Mouse (Mus musculus) 416B (cell line): ENCODE results near the gene Utp11.

Experiments used
- DNase-seq: peaks from one replicate; pipeline ENCODE4 v3.0.0; 2011; ENCODE audit warnings: low read depth

Gene Utp11

GRCm38 (mm10) chr4:124672347-124673320 is 20.8 kb downstream of the Utp11 start:
- DNase-seq: no peak

GRCm38 (mm10) chr4:124671583-124671982 is 21.8 kb downstream of the Utp11 start:
- no peak for DNase-seq

DNA sequence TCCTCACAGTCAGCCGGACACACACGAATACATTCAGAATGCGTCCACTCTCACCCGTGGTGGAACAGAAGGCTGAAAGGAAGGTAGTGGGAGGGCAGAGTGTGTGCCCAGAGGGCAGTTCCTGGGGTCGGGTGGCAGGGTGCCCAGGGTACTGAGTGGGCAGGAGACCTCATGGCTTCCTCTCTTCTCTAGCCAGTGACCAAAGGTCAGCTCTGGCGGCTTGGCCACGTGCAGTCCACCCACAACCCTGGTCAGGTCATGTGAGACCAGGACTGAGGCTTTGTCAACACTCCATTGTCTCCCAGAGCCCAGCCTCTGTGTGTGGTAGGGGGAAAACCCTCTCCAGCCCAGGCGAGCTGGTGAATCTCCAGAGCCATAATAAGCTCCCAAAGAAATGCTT is 23.2 kb downstream of the Utp11 start:
- no peak for DNase-seq

DNA sequence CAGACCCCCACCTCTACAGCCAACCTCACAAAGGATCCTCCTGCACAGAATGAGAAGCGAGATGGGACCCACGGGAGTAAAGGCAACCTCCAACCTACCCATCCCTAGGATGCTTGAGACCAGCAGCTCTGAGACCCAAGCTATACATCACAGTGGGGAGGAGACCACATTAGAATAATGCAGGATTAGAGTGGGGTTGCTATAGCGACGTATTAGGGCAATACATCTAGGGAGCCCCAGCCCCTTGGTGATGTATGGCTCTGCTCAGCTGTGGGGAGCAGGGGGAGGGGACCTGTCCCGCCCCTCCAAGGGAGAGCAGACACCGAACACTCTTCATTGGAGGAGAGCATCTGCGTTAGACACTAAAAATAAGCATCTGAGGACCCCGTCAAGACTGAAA is 25.3 kb downstream of the Utp11 start:
- no peak for DNase-seq

DNA sequence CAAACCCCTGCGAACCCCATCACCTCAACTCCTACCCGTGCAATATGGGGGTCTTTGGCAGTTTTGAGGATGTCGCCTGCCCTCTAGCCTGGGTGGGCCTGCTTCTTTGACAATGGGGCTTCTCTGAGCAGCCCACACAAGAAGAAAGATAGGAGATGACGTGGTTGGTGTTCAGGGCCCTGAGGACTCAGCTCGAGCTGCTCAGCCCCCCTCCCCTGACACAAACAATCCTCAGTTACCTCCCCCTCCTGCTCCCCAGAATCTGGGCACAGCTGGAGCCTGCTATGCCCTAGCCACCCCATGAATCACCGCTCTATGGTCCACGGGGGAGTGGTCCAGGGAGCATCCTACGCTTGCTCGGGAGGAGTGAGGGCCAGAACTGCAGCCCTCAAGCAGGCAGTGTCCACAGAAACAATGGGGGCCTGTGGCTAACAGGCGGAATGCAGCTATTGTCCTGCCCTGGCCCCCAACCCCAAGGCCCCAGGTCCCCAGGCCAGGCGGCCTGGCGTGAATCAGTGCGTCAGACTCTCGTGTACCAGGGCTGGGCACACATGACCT is 25.8 kb downstream of the Utp11 start:
- DNase-seq: no peak

DNA sequence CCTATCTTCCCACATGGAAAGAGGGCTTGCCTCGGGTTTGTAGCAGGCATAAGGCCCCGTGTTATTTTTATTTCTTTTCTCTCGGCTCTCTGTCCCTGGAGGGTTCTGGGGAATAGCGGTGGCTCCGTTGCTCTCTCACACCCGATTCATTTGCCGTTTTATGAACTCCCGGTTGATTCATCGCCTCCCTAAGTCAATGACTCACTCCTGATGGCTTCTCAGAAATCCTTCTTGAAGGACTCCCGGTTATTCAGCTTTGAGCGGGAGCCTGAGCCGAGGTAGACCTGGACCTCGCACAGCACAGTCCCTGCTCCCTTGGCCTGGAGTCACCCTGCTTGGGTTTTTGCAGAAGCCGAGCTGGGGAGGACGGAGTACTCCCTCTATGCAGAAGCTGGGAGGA is 28.8 kb downstream of the Utp11 start:
- DNase-seq: no peak

DNA sequence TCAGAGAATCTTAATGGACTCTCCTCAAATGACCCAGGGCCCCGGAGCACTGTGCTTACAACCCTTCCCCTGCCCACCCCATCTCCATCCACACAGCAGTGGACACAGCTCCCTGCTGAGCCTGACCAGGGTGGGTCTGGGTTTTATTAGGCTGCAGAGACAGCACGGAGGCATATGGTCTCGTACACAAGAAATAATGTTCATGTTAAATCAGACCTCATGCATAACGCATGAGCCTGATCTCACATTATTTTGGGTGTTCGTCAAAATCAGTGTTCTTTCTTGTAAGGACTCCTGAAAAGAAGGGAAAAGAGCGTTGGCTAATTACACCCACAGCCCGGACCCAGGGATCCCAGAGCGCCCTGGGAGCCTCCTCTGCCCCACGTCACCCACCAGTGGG is 29.2 kb downstream of the Utp11 start:
- DNase-seq: no peak

DNA sequence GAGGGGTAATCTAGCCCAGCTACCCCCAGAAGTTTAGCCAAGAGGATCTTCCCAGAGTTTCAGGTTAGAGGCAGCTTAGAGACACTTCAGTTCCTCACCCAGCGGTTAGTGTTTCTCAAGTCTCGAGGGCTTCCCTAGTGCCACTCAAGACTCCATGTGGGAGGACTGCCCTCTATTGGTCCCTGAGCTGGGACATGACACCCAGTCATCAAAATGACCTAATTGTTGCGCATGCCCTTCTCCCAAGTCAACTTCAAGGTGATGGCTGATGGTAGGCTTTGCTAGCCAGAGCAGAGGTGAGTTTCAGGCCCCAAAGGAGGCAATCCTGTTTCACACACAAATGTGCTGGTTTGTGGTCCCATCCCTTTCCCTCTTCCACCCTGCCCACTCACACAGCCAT is 30.4 kb downstream of the Utp11 start:
- DNase-seq: peak; percentile 24

DNA sequence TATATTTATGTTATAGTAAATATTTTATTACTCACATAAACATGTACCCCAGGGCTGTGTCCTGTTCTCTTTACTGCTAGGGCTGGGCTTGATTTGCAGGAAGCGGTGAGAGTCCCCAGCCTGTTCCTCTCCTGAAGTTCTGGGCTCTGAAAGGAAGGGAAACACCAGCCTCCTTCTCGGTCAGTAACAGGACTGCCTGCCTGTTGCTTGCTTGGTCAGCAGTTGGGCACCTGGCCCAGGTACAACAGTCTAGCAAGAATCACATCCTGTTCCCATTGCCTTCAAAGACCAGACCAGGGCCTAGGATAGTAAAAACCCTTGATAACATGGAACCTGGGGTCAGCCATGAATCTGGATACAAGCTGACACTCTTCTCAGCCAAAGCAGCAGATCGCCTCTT is 32.8 kb downstream of the Utp11 start:
- DNase-seq: no peak

DNA sequence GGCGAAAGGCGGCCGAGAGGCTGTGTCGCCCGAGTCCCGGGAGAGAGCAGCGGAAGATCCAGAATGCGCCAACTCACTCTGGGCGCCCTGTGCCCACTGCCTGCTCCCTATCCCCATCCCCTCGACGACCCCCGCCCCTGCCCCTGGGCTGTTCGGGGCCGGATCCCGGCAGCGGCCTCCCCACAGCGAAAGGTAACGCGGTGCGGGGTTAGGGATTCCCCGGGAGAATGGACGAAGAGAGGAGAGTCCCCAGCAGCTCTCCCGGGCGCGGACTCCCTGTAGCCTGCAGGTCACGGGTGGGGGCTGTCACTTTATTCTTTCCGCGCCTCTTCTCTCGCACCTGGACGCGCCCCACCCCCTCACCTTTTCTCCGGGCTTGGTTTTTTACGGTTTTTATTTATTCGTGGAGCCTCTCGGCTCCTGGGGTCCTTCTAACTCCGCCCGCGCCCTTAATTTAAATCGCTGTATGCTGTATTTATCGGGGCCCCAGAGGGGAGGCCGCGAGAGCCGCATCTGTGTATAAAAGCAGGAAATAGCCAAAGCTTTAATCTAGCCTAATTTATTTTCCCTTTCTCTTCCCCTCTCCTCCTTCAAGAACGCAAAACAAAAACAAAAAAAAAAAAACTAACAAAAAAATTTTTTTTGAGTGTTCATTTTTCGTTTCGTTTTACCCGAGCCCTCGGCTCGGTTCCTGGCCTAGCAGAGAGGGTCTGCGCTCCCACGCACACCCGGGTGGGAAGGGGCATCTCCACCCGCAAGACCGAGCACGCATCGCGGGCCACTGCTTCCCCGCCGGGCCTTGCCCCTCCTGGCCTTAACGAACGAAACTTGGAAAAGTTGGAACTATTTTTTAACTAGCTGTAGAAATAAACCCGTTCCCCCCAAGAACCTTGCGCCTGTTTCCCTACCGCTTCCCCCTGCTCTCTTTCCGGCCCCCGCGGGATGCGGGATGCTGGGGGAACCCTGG is 33.9 kb downstream of the Utp11 start:
- DNase-seq: no peak

- no peak for DNase-seq
Measured at GRCm38 (mm10) chr4:124658412-124658851, 35.0 kb downstream of the Utp11 start.

DNA sequence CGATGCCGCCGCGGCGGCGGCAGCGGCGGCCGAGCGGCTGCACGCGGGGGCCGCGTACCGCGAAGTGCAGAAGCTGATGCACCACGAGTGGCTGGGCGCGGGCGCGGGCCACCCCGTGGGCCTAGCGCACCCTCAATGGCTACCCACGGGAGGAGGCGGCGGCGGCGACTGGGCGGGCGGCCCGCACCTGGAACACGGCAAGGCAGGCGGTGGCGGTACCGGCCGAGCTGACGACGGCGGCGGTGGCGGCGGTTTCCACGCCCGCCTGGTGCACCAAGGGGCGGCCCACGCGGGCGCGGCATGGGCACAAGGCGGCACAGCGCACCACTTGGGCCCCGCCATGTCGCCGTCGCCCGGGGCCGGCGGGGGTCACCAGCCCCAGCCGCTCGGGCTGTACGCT is 35.6 kb downstream of the Utp11 start:
- no peak for DNase-seq

GRCm38 (mm10) chr4:124656854-124657650 is 36.3 kb downstream of the Utp11 start:
- no peak for DNase-seq

DNA sequence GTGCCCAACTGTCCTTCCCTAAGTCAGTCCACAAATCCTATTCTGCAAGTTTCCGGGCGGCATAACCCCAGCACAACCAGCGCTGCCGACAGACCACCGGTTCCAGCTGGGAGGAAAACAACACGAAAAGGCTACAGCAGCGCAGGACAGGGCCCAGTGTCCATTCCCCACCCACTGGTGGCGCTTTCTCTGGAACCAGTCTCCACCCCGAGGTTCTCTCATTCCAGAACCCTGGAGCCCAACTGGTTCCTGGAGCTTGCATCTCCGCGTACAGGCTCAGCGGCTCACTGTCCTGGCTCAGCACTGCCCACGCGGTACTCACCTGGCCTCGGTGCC is 36.9 kb downstream of the Utp11 start, which contains the start of gene Pou3f1:
Pou3f1 (plus strand) TSS at position 290 of the 336 bp plus-strand sequence.
- no peak for DNase-seq

DNA sequence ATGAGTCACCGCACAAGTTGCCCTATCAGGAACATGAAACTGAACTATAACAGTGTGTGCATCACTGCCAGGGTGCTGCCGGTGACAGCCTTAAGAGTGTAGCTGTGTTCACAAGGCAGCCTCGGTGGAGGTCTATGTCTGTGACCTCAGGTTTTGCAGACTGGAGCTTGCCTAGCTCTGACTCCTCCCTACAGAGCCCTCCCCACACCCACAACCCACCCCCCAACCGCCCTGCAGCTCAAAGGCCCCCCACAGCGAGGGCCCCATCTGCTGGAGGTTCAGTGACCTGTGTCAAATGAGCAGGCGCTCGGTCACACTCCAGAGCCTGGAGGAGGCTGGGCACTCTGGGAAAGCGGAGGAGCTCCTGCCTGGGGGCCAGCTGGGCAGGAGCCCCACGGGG is 40.5 kb downstream of the Utp11 start:
- no peak for DNase-seq

GRCm38 (mm10) chr4:124647909-124648308 is 45.5 kb downstream of the Utp11 start:
- DNase-seq: no peak

GRCm38 (mm10) chr4:124646591-124646990 is 46.8 kb downstream of the Utp11 start:
- peak; percentile 54 for DNase-seq

GRCm38 (mm10) chr4:124644974-124645433 is 48.4 kb downstream of the Utp11 start:
- peak; percentile 46 for DNase-seq

GRCm38 (mm10) chr4:124643859-124644258 is 49.5 kb downstream of the Utp11 start:
- no peak for DNase-seq

- no peak for DNase-seq
Measured at GRCm38 (mm10) chr4:124639715-124640114, 53.7 kb downstream of the Utp11 start.

GRCm38 (mm10) chr4:124633281-124633680 is 60.1 kb downstream of the Utp11 start:
- peak; percentile 13 for DNase-seq
